Mouse (Mus musculus) left cerebral cortex, adult 9 months (tissue): Measurements from ENCODE around the gene Fam186b.

ENCODE experiments used
- DNase-seq, 2 experiments: peaks; one replicate each; pipeline ENCODE4 v3.0.0; 2022; ENCODE audit warnings: low spot score in 2 of 2

The Fam186b gene

DNA sequence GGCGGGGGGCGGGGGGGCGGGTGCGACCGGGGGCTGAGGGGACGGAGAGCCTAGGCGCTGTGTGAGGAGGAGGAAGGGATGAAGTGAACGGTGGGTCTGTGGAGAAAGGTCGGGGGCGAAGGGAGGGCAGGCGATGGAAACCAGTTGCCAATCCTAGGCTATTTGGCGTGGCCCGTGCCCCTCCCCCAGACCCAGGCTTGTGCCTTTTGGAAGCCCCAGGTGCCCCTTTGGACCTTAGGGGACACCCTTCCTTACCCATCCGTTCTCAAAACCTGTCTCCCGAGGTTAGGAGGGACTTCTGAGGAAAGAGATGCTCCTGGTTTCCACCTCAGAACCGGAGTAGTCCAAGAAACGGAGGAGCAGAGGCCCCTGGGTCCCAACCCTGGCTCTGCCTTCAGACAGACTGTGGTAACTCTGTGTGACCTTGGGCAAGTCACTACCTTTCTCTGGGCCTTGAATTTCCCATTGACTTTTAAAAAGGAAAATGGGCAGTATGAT is at the start of gene Fam186b:
Gene Fam186b, minus strand, starts transcription at position 405 of the 498 bp plus-strand sequence.
- DNase-seq, result peak in 1 of 2 experiments; percentile 22

DNA sequence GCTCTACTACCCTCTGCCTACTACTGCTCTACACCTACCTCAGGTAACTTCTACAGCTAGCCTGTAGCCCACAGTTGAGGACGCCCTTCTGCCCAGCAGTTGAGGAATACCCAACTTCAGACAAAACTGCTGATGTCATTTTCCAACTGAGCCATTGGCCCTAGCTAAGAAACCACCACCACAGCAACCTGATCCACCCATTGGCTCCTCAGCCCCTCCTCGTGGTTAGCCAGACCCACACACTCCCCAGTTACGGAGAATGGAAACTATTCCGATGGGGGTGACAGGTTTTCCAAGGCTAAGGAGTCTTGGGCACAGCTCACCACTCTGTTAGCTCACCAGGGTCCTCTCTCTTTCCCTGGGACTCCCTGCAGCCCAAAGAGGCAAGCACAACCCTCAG is 49.3 kb upstream of the Fam186b start:
- DNase-seq, result no peak

DNA sequence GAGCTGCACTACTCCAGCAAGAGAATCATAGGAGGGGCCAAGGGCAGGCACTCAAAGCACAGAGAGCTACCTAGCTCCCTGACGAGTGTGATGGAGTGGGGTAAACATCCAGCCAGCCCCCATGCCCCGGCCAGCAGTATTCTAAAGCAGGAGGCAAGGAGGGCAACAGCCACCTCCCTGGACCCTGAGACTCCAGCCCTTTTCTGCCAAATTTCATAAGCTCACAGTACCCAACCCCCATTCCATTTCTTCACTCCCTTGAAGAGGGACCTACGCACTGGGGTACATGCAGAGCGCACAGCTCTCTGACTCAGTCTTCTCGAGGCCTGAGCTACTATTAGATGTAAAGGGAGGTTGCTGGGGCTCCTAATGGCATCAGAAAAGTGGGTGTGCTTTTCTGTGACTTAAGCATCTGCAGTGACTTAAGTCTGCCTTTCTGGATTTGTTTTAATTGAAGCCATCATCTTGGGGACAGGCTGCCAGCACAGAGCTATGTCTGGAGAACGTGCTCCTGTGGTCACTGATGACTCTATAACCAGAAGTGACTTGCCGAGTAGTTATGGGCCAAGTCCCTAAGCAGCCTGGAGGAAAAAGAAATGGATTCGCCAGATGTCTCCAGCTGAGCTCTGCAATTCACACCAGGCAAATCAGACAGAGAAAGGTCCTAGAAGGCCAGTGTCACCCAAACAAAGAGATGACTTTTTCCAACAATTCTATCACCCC is 48.6 kb upstream of the Fam186b start:
- DNase-seq, result no peak

DNA sequence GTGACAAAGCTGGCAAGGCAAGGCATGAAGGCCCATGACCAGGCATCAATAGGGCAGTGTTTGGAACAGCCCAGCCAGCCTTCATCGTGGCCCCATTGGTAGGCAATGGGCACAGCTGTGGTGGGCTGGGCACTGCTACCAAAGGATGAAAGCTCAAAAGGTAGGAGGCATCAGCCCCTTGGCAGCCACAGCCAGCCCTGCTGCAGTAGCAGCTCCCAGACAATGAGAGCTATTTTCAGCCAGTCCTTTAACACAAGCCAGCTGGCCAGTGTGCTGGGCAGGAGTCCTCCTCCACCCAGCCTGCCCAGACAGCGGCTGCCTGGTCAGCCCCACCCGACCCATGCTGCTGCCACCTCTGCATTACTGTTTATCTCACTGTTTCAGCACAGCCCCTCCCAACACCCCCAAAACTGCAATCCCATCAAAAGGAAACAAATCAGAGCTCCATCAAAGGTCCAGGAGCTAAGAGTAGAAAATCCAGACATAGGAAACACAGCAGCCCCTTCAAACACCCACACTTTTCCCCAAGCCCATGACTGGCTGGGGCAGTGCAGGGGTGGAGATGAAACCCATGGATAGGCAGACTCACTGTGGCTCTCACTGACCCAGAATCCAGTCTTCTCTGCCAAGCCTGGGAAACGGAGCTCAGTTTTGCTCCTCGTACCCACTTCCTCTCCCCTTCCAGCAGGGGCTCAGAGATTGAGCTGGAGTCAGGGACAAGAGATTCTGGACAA is 47.9 kb upstream of the Fam186b start:
- DNase-seq, result peak; percentile 69 to 78

DNA sequence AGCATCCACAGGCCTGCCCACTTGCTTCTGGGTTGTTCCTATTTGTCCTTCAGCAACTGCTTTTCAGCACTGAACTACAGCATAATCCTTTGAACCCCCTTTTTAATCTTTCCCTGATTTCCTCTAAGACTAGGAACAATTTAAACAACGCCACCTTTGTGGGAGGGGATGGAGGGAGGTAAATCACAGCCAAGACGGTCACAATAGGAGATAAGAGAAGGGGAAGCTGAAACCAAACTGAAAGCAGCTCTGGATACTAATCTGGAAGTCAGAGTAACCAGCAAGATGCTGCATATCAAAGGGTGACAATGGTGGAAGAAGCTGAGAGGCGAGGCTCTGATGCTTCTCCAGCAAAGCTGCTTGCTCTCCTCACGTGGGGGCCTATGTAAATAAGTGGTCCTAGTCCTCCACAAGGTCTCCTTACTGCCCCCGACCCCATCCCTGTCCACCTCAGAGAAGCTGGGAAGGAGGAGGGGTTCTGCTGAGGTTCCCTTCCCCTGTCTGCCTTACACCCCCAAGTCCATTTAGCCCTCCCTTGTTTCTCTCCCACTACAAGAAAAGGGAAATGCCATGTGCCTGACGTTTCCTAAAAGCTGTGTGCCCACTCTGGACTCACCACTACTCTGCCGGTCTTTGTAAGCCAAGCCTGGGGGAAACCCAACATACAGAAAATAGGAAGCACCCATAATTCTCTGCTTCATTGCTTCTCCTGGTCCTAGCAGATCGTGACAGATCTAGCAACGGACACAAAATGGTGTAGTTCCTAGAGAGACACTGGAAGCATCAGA is 46.7 kb upstream of the Fam186b start:
- no peak for DNase-seq

DNA sequence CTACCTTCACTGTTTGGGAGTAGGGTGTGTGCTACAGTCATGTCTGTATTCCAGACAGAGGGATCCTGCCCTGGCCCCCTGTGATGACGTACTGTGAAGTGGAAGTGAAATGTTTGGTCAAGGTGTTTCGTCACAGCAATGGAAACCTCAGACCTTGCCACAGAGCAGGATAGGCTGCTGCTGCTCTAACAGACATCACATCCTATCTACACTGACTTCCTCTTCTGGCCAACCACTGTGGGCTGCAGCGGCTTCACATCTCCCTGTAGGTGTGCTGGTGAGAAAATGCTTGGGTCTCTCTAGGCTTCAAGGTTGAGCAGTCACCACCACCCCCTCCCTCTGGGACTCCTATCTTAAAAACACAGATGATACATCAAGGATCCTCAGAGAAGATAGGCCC is 45.4 kb upstream of the Fam186b start:
- no peak for DNase-seq

DNA sequence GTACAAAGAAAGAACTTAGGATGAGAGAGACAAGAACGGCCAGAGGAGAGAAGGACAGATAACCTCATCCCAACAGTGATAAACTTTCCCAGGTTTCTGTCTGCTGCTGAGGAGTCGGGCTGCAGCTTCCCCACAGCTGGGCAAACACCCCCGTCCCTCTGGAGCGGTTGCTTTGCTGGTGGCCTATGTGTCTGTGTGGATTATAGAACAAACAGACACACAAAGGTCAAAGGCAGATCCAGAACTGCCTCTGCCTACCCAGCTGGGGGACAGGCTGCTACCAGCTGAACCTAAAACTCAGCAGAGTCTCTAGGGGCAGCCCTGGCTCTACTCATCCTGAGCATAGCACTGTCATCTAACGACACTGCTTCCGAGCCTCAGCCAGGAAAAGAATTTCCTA is 44.0 kb upstream of the Fam186b start:
- no peak for DNase-seq

DNA sequence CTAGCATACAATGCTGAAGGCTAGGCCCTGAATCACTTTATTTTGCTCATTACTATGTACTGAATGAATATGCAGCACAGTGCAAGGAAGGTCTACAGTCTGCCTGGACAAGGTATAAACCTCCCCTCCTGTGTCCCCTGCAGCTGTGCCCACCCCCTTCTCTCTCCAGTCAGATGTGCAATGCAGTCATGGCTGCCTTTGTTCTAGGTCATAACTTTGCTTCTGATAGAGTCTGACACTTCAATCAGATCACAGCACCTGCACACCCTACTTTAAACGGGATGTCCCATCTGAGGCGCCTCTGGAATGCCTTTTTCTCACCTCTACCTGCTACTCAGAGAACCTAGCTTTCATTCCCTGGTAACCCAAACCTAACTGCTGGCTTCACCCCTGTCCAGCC is 43.2 kb upstream of the Fam186b start:
- no peak for DNase-seq

DNA sequence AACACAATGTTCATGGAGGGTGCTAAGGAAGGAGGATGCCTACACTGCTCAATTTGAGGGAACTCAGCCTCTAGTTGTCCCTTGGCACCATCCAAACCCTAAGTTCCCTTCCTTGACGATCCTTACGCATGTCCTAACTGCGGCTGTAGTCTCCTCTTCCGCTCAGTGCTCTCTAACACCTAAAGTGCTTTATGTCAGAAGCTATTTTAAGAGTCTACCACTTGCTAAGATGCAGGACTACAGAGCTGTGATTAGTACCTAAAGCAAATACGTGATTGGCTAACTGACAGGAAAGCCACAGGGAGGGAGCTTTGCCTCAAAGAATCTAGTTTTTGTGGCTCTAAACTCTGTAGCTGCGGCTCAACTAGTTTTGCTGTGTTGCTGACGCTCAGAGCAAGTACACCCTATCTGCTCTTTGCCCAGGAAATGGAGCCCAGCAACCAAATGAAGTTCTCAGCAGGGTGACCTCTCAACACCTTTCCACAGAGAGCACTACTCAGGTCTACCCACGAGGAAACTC is 40.2 kb upstream of the Fam186b start:
- DNase-seq, result no peak

DNA sequence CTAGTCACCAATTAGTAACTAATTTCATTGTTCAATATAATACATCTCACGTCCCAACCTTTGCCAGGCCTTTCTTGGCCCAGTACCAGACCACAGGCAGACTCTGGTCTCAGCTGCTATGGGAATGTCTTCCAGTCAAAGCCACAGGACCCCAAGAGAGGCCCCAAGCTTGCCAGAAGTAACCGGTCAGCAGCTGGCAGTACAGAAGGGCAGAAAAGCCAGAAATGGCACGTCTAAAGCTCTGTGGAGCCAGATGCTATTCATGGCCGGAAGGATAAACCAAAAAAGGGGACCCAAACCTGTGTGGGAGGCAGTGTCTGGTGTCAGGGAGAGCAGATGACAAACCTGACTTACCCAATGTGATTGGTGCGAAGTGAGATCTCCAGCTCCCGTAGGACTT is 38.8 kb upstream of the Fam186b start:
- DNase-seq, result no peak

DNA sequence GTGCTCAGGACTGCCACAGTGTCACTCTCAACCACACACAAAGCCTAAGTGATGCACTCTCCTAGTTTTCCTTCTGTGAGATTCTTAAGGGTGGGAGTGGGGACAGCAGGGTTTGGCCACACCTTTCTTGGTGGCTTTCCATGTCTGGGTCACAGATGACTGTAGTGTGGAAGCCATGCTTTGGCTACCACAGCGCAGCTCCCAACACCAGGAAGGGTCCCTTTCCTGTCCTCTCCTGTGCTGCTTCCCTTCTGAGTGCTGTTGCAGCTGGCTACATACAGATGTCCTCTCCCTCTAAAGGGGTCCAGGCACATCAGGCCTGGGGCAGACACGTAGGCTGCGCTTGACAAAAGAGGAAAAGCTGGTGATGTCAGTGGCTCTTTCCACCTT is 38.0 kb upstream of the Fam186b start:
- no peak for DNase-seq

DNA sequence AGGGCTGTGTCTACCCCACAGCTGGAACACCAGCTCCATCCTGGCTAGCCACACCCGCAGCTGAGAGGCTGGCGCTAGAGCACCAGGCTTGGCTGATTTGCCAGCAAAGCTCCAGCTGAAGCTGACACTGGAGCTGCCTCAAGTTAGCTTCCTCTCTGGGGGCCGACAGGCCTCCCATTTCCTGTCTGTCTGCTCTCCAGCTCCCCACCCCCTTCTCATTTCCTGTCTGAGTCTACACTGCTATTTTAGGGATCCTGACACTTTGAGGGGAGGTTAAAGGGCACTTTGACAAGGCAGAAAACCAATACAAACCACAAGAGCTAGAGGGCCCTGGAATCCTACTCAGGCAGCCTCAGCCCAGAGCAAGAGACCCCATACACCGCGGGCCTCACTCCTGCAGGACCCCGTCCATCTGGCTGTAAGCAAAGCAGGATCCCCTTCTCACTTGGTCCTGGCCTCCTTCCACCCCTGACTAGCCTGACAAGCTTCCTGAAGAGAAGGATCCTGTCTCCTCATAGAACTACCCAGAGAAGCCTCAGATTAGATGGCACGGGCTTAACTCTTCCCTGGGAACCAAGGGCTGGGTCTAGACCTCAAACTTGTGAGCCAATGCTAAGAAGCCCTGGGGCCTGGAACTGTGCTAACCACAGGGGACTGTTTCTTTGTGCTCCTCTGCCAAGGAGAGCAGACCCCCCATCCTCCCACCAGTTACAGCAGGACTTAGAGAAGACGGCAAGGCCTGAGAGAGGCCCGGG is 37.4 kb upstream of the Fam186b start:
- peak in 1 of 2 experiments; percentile 59 for DNase-seq

DNA sequence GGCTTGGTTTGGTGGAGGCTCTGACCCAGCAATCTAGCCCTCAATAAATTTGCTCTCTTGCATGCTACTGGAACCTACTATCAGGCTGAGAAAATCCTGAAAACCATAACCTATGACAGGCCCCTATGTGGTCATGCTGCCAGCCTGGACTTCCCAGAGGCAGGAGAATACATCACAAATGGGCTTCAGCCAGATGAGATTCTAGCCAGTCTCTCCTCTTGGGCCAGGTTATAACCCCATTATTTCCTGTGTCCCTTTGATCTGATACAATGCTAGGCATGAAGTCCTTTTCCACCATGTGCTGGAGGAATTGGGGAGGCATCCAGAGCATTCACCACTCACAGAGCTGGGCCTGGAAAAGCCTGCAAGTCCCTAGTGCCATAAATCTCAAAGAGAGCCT is 36.4 kb upstream of the Fam186b start:
- no peak for DNase-seq

DNA sequence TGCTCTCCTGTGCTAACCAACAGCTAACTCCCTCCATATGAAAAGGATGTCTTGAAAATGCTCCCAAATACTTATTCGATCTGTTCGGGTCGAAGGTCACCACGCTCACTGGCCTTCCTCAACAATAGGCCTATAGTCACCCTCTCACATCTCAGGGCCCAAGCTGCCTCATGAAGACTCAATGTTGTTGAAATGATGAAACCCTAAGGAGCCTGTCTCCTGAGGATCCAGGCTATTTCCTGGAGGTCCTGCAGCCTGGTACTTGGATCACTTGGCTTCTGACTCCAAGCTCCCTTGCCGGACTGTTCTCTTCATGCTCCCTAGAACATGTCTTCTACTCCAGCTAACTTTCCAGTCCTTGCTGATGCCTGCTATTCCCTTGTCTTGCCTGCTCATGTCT is 35.7 kb upstream of the Fam186b start:
- DNase-seq, result no peak

DNA sequence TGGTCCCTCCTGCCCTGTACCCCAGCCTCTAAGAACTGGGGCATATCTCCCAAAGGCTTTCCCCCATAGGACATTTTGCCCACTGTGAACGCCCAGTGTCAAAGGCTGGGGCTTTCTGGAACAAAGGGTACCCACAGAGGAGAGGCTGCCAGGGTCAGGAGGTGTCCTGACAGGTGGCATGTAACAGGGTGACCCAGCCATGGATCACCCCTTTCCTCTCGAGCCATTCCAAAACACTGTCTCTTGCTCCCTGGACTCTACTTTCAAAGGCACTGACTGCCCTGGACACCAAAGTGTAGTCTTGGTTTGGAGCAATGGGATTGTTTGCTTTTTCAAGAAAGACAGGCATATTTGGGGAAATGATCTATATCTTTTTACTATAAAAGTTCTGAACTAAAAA is 34.6 kb upstream of the Fam186b start:
- DNase-seq, result no peak

DNA sequence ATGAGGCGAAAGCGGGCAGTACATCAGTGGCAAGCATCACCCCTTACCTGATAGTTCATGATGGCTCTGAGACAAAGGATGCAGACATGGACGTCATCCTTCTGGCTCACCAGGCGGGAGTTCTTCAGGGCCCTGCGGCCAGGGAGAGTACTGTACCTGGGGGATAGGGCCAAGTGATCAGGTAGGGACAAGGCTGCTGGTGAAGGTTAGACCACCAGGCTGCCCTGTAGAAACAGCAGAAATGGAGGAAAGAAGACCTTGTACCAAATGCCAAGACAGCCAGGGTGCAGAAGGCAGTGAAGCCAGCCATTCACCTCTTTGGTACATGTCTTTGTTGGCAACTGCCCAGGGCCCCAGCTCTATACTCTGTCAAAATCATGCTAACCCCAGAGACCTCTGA is 32.3 kb upstream of the Fam186b start:
- no peak for DNase-seq

DNA sequence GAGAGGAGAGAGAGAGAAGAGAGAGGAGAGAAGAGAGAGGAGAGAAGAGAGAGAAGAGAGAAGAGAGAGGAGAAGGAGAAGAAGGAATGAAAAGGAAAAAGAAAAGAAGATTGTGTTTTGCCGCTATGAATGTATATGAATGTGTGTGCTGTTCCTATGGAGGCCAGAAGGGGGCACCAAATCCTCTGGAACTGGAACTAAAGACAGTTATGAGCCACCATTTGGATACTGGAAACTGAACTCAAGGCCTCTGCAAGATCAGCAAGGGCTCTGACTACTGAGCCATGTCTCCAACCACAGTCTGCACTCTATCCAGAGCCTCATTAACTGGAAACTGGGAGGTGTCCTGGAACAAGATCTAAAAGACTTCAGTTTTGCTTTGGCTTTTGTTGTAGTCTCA is 31.3 kb upstream of the Fam186b start:
- no peak for DNase-seq

DNA sequence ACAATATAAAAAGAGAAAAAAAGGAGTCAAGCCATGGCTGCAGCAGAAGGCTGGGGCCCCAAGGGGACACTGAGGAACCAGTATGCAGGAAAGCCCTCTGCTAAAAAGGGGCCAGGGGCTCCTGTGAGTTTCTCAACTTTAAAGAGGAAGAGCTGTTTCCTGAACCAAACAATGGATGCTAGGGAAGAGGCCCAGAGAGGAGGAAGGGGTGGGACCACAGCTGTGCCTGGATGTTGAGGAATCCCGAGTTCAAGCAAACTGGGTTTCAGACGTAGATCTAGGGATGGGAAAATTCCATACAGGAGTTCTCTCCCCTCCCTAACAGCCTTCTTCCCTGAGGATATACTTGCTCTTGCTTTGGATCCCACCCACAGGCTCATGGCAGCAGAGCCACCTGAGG is 30.7 kb upstream of the Fam186b start:
- no peak for DNase-seq

DNA sequence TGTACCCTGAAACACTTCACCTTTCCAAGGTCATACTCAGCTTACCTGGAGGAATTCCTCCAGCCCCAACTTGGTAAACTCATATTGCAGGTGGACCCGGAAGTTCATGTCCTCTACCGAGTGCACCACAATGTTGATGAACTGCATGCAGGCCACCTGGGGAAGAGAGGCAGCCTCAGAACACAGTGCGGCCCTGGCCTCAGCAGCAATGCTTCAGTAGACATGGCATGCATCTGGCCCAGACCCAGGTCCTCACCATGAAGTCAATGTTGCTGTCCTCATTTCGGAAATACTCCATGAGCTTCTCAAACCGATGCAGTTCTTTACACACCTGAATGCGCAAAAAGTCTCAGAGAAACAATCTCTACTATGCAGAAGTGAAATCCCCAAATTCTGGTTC is 29.9 kb upstream of the Fam186b start:
- DNase-seq, result no peak

DNA sequence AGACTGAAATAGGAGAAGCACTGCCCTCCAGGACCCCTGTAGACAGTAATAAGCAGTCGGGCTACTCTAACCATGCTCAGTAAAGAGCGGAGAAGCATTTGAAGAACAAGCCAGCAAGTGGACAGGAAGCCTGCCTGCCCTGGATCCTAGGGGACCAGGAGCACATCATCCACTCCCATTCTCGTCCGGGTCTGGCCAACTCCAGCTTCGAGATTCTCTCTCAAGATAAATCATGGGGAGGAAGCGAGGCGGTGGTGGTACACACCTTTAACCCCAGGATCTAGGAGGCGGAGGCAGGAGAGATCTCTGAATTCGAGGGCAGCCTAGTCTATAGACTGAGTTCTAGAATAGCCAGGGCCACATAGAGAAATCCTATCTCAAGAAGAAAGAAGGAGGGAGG is 28.5 kb upstream of the Fam186b start:
- no peak for DNase-seq

DNA sequence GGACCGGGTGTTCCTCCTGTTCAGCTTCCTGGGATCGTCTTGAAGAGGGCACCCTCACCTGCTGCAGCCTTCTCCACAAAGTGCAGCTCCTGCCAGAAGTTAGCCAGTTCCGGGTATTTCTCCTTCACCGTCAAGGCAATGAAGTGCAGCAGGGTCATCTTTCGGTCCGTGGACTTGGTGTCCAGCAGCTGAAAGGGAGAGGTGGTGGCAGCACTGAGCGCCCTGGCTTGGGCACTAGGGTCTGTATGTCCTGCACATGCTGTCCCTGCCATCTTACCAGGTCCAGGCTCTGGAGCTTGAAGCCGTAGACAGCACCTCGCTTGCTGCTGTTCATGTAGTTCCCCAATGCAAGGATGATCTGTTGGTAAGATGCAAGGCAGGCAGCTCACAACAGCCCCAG is 25.3 kb upstream of the Fam186b start:
- DNase-seq, result no peak
